Mouse (Mus musculus): ENCODE data around the gene Dnah14. TPM values are rescaled to one million over a fixed set of nuclear protein-coding genes. Genes with fewer than 3 reads are reported as not detected.

Gene Dnah14
- polyA plus RNA-seq, 2 experiments from 2014 or later = 3.2 to 4.8 TPM

GRCm38 (mm10) chr1:181854829-181855228, 278.5 kb downstream of the Dnah14 start:
- ATAC-seq = no peak

- no peak for ATAC-seq
Observed at GRCm38 (mm10) chr1:181856329-181856728, 280.0 kb downstream of the Dnah14 start.

- ATAC-seq = peak; percentile 96
Observed at GRCm38 (mm10) chr1:181860659-181861058, 284.3 kb downstream of the Dnah14 start.

- ATAC-seq = no peak
Observed at GRCm38 (mm10) chr1:181861181-181861902, 285.0 kb downstream of the Dnah14 start.

- no peak for ATAC-seq
Observed at GRCm38 (mm10) chr1:181862676-181863374, 286.5 kb downstream of the Dnah14 start.

- ATAC-seq = no peak
Observed at GRCm38 (mm10) chr1:181863431-181863830, 287.1 kb downstream of the Dnah14 start.

Other genes with a start within 250 kb of the Dnah14 start
- gene Cnih3, start 223.9 kb upstream of the Dnah14 start, polyA plus RNA-seq (2017; shearing (Covaris generic)) = not detected
- not detected for gene Ccdc121, start 65.1 kb upstream of the Dnah14 start, polyA plus RNA-seq (2017; shearing (Covaris generic))